Mouse (Mus musculus): Measurements from ENCODE around the gene Fus. TPM values are rescaled to one million over a fixed set of nuclear protein-coding genes. Genes with fewer than 3 reads are reported as not detected.

The Fus gene
- total RNA-seq (2023): 100 to 1,000 TPM; 505 to 623 TPM

DNA sequence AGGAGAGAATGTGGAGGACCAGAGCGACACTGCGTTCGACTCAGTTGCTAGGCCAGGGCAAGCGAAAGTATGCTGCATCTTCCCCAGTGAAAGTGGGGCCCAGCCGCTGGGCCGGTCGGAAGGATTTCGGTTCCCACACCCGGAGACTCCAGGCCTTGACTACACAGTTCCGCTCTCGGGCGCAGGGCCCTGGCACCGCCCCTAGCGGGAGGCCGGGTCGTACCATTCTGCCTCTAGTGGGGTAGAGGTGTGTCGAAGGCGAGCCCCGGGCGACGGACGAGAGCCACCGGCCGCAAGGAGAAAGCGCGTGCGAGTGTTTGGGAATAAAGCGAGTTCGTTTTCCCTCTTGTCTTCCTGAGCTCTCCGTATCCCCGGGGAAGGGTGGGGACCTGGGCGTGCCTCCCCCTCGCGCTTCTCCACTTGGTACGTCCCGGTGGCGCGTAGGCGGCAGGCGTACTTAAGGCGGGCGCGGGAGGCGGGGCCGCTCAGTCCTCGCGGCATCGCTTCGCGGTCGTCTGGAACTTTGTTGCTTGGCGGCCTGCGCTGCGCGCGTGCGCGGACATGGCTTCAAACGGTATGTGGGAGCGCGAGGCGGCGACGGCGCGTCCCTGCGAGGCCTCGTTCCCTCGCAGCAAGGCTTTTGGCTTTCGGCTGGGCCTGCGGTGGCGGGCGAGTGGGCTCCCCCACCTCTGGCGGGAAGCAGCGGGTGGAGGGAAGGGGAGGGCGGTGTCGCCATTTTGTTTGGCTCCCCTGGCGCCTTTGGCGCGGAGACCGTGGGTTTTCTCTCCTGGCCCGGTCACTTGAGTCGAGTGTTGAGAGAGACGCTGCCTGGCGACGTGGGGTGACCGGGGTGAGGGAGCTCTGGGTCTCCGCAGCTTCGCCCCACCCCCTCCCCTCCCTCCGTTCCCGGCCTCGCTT is at the start of gene Fus:
Fus (plus strand) TSS at position 454 of the 918 bp plus-strand sequence.

DNA sequence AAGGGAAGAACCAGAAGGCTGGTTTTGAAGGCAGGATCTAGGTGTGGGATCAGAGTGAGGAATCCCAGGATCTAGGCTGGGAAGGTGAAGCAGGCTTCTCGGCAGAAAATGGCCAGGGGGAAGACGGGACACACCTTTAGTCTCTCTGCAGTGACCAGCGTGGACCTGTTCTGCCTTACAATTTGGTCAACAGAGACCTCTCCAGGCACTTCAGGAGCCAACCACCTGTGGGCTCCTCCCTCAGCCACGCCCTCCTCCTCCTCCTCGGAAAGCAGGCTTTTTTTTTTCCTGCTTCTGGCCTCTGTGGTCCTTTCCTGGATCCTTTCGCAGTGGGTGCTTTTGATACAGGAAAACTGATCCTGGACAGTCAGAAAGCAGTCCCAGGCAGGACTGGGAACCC is 37.3 kb upstream of the Fus start, which contains the start of gene Prss8:
Prss8 (minus strand) TSS at position 182 of the 400 bp plus-strand sequence.

DNA sequence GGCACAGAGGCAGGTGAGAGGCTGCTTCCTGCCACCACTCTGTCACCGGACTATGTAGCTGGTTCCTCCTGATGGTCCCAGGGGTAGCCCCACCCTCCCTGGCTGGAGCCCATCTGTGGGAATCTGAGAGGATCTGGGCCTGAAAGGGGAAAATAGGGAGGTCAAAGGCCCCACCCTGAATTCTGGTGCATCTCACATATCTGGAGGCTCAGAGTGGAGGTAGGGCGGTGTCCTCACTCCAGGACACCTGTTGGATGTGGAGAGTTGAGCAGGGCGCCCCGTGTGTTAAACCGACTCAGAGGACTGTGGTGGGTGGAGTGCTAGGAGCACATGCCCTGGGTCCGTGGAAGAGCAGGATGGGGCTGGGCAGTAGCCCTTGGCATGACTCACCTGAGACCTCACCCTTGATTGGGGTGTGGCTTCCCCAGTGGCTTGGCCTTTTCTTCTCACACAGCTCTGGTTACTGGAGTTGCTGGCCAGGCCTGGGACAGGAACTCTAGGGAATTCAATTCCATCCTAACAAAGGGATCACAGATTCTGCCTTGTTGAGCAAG is 20.7 kb upstream of the Fus start, which contains the start of gene Prss36:
Prss36 (minus strand) TSS at position 256 of the 554 bp plus-strand sequence.

GRCm38 (mm10) chr7:127993341-127993977 is 26.2 kb downstream of the Fus start, which contains the start of gene Pycard:
Gene Pycard (minus strand): TSS chr7:127993867.

DNA sequence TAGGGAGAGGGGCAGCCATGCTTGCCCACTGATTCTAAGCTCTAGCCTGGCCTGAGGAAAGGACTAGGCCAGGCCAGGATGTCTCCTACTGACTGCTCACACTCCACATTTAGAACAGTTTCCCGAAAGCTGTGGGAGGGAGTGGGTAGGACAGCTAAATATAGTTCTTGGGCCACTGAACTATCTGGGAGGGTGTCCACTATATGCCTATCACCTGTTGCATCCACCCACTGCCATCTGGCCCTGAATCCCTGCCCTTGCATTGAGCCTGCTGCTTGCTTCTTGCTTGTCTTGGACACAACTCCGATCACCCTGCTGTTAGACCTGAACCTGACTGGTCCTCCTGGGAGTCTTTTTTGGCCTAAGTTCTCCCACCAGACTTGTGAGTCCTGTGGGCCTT is 36.4 kb downstream of the Fus start, which contains the start of gene Trim72:
Trim72 (plus strand) TSS at position 262 of the 400 bp plus-strand sequence.

Other genes starting within 250 kb of the Fus start
- not detected for gene Ctf2, start 235.3 kb upstream of the Fus start, total RNA-seq (2023)
- 10 to 100 TPM in 1 of 2 experiments, 1 to 10 TPM in 1; 9.8 to 11.1 TPM for gene Fbxl19, start 222.9 kb upstream of the Fus start, total RNA-seq (2023)
- 10 to 100 TPM; 52.5 to 54.7 TPM for gene Orai3, start 197.6 kb upstream of the Fus start, total RNA-seq (2023)
- 10 to 100 TPM; 45.6 to 53.7 TPM for gene Setd1a, start 190.8 kb upstream of the Fus start, total RNA-seq (2023)
- gene Gm49388, start 181.8 kb upstream of the Fus start, total RNA-seq (2023): not detected
- gene Hsd3b7, start 166.9 kb upstream of the Fus start, total RNA-seq (2023): 10 to 100 TPM; 26.3 to 30.0 TPM
- gene Stx4a, start 143.2 kb upstream of the Fus start, total RNA-seq (2023): 100 to 1,000 TPM; 136 to 139 TPM
- gene Stx1b, start 142.9 kb upstream of the Fus start, total RNA-seq (2023): under 1 TPM in 1 of 2 experiments, not detected in 1; 0.13 TPM
- 10 to 100 TPM; 48.4 to 48.8 TPM for gene Zfp646, start 91.2 kb upstream of the Fus start, total RNA-seq (2023)
- 1 to 10 TPM; 7.6 to 9.2 TPM for gene Zfp668, start 90.6 kb upstream of the Fus start, total RNA-seq (2023)
- 1 to 10 TPM; 1.0 to 1.3 TPM for gene Prss53, start 76.5 kb upstream of the Fus start, total RNA-seq (2023)
- gene Gm21974, start 72.0 kb upstream of the Fus start, total RNA-seq (2023): not detected
- gene Vkorc1, start 71.8 kb upstream of the Fus start, total RNA-seq (2023): 10 to 100 TPM; 19.8 to 22.4 TPM
- 10 to 100 TPM; 28.2 to 30.0 TPM for gene Bckdk, start 63.4 kb upstream of the Fus start, total RNA-seq (2023)
- 10 to 100 TPM; 28.7 to 31.1 TPM for gene Kat8, start 54.9 kb upstream of the Fus start, total RNA-seq (2023)
- gene Prss8, start 37.4 kb upstream of the Fus start, total RNA-seq (2023): not detected
- gene Prss36, start 20.7 kb upstream of the Fus start, total RNA-seq (2023): 1 to 10 TPM in 1 of 2 experiments, under 1 TPM in 1; 0.70 to 1.4 TPM
- 10 to 100 TPM; 60.4 to 89.0 TPM for gene Pycard, start 26.4 kb downstream of the Fus start, total RNA-seq (2023)
- gene Trim72, start 36.5 kb downstream of the Fus start, total RNA-seq (2023): under 1 TPM in 1 of 2 experiments, not detected in 1; 0.64 TPM
- 100 to 1,000 TPM; 557 to 582 TPM for gene Itgam, start 95.2 kb downstream of the Fus start, total RNA-seq (2023)
- gene Gm49368, start 95.2 kb downstream of the Fus start, total RNA-seq (2023): 10 to 100 TPM; 12.8 to 19.9 TPM
- gene Itgax, start 162.1 kb downstream of the Fus start, total RNA-seq (2023): 100 to 1,000 TPM; 242 to 261 TPM
- 100 to 1,000 TPM; 222 to 241 TPM for gene Itgad, start 186.9 kb downstream of the Fus start, total RNA-seq (2023)
- gene Cox6a2, start 238.9 kb downstream of the Fus start, total RNA-seq (2023): not detected

All from monocyte, adult 59 days (primary cell).